Mouse (Mus musculus) hindbrain, embryonic 14.5 days (tissue): ENCODE results near the gene Ube2d3. TPM values are rescaled to one million over a fixed set of nuclear protein-coding genes. Genes with fewer than 3 reads are reported as not detected.
"Not testable (repeated sequence)": the region's sequence is repeated elsewhere in the genome, so short reads cannot be mapped to it uniquely, and the experiment has no call there.

Experiments used
- ATAC-seq: fragments of 200-750 bp; cut with Nextera tagmentation; 2 replicates; pipeline ENCODE4 v1.8.0; 2017; ENCODE audit warnings: moderate number of reproducible peaks, mild to moderate bottlenecking, moderate TSS enrichment, moderate library complexity; ENCODE audit not compliant: low FRiP score
- DNase-seq: peaks from one replicate; pipeline ENCODE4 v3.0.0-alpha.2; 2015; ENCODE audit warnings: low spot score
- H3K27ac ChIP-seq: fragments of 300-500 bp; sonication (generic); 2 replicates; pipeline ENCODE4 v1.5.1; 2014; ENCODE audit warnings: mild to moderate bottlenecking, moderate library complexity
- H3K27me3 ChIP-seq: fragments of 300-500 bp; sonication (generic); 2 replicates; pipeline ENCODE4 v1.6.1; 2014; ENCODE audit warnings: mild to moderate bottlenecking, low read length, mixed read lengths; ENCODE audit not compliant: control insufficient read depth, insufficient read depth
- H3K36me3 ChIP-seq: fragments of 300-500 bp; sonication (generic); replicated peaks from 2 replicates; pipeline ENCODE4 v1.6.1; 2014; ENCODE audit not compliant: control insufficient read depth, insufficient read depth
- H3K4me1 ChIP-seq: fragments of 300-500 bp; sonication (generic); replicated peaks from 2 replicates; pipeline ENCODE4 v1.6.1; 2014; ENCODE audit warnings: antibody characterized with exemption, low read length, mixed read lengths; ENCODE audit not compliant: control insufficient read depth, insufficient read depth
- H3K4me2 ChIP-seq: fragments of 300-500 bp; sonication (generic); replicated peaks from 2 replicates; pipeline ENCODE4 v1.6.1; 2014; ENCODE audit warnings: mild to moderate bottlenecking, moderate library complexity
- H3K4me3 ChIP-seq: fragments of 300-500 bp; sonication (generic); replicated peaks from 2 replicates; pipeline ENCODE4 v1.5.1; 2014; ENCODE audit warnings: mild to moderate bottlenecking, low read length
- H3K9ac ChIP-seq: fragments of 300-500 bp; sonication (generic); 2 replicates; pipeline ENCODE4 v1.6.1; 2014
- H3K9me3 ChIP-seq: fragments of 300-500 bp; sonication (generic); 2 replicates; pipeline ENCODE4 v1.6.1; 2016; ENCODE audit warnings: low read length; ENCODE audit not compliant: control insufficient read depth
- WGBS: fragments of 180-500 bp; shearing (Covaris S2); extraction: QIAGEN DNeasy Blood & Tissue Kit; methylation state at CpG from one replicate; pipeline ENCODE4 v1.1.7; 2014; 5-methylcytosine and 5-hydroxymethylcytosine counted together
- polyA plus RNA-seq: library from polyadenylated mRNA; unstranded; fragments of >200 nt; fragmentation: Nextera tagmentation; extraction: Ambion mirVana; gene quantifications from 2 replicates; pipeline ENCODE4 v1.2.1, GENCODE M21; 2014

The Ube2d3 gene
- polyA plus RNA-seq, 1 experiment from 2014 or later: 403 TPM

GRCm38 (mm10) chr3:135493320-135493719 lies 55.4 kb downstream of the Ube2d3 start:
- H3K4me2 ChIP-seq, H3K27ac ChIP-seq, H3K9me3 ChIP-seq, H3K9ac ChIP-seq, H3K36me3 ChIP-seq, ATAC-seq, H3K27me3 ChIP-seq, DNase-seq, H3K4me1 ChIP-seq, H3K4me3 ChIP-seq: not testable (repeated sequence)
- WGBS: 87% methylated on average over 7 of the region's 7 CpGs

GRCm38 (mm10) chr3:135497956-135498355 lies 60.0 kb downstream of the Ube2d3 start:
- not testable (repeated sequence) for H3K9me3 ChIP-seq, H3K36me3 ChIP-seq, H3K9ac ChIP-seq, H3K27ac ChIP-seq, ATAC-seq, H3K4me1 ChIP-seq, H3K4me2 ChIP-seq, DNase-seq, H3K27me3 ChIP-seq, H3K4me3 ChIP-seq
- WGBS: 93% methylated on average over 4 of the region's 4 CpGs

- Histone ChIP-seq H3K4me3 (no peak overlapping the region), H3K4me1 (no peaks in the 10 kb centered on the region), H3K36me3 (no peaks in the 10 kb centered on the region), H3K9me3 (no peaks in the 10 kb centered on the region), H3K4me2 (no peak overlapping the region), H3K9ac (no peak overlapping the region), H3K27ac (no peak overlapping the region), H3K27me3 (no peaks in the 10 kb centered on the region)
- 95% methylated on average over 5 of the region's 5 CpGs for WGBS
- no peak for DNase-seq
- no peak for ATAC-seq
Observed at GRCm38 (mm10) chr3:135498891-135499290, 60.9 kb downstream of the Ube2d3 start.

- DNase-seq (no peak), ATAC-seq (no peak)
- Histone ChIP-seq H3K4me2 (no peak overlapping the region), H3K27ac (no peak overlapping the region), H3K36me3 (no peaks in the 10 kb centered on the region), H3K27me3 (no peaks in the 10 kb centered on the region), H3K4me3 (no peak overlapping the region), H3K9ac (no peak overlapping the region), H3K9me3 (no peaks in the 10 kb centered on the region), H3K4me1 (no peaks in the 10 kb centered on the region)
- WGBS: 88% methylated on average over 5 of the region's 5 CpGs
Observed at GRCm38 (mm10) chr3:135503160-135503559, 65.2 kb downstream of the Ube2d3 start.

GRCm38 (mm10) chr3:135505369-135505909 lies 67.5 kb downstream of the Ube2d3 start:
- 66% methylated on average over 10 of the region's 10 CpGs for WGBS
- Histone ChIP-seq H3K27me3 (no peaks in the 10 kb centered on the region), H3K4me1 (no peaks in the 10 kb centered on the region), H3K9me3 (no peaks in the 10 kb centered on the region), H3K4me2 (no peak overlapping the region), H3K4me3 (no peak overlapping the region), H3K9ac (no peak overlapping the region), H3K36me3 (no peaks in the 10 kb centered on the region), H3K27ac (no peak overlapping the region)
- ATAC-seq (no peak), DNase-seq (no peak)

GRCm38 (mm10) chr3:135505916-135506482 lies 68.0 kb downstream of the Ube2d3 start:
- no peak overlapping the region for H3K9ac ChIP-seq

GRCm38 (mm10) chr3:135507506-135507905 lies 69.6 kb downstream of the Ube2d3 start:
- Histone ChIP-seq H3K27ac (no peak overlapping the region), H3K4me3 (no peak overlapping the region), H3K4me1 (no peaks in the 10 kb centered on the region), H3K36me3 (no peaks in the 10 kb centered on the region), H3K9me3 (no peaks in the 10 kb centered on the region), H3K9ac (no peak overlapping the region), H3K4me2 (no peak overlapping the region), H3K27me3 (no peaks in the 10 kb centered on the region)
- ATAC-seq (no peak), DNase-seq (no peak)
- 90% methylated on average over 7 of the region's 7 CpGs for WGBS

More at GRCm38 (mm10) chr3:135505916-135506482, 68.0 kb downstream of the Ube2d3 start:
- Histone ChIP-seq H3K36me3 (no peaks in the 10 kb centered on the region), H3K4me3 (no peak overlapping the region), H3K27me3 (no peaks in the 10 kb centered on the region), H3K27ac (no peak overlapping the region), H3K4me1 (no peaks in the 10 kb centered on the region), H3K9me3 (no peaks in the 10 kb centered on the region), H3K4me2 (no peak overlapping the region)
- 90% methylated on average over 13 of the region's 13 CpGs for WGBS
- no peak for DNase-seq
- no peak for ATAC-seq

- Histone ChIP-seq H3K27ac (no peak overlapping the region), H3K4me1 (no peaks in the 10 kb centered on the region), H3K4me3 (no peak overlapping the region), H3K27me3 (no peaks in the 10 kb centered on the region), H3K36me3 (no peaks in the 10 kb centered on the region), H3K9ac (no peak overlapping the region), H3K4me2 (no peak overlapping the region), H3K9me3 (no peaks in the 10 kb centered on the region)
- ATAC-seq (no peak), DNase-seq (no peak)
- WGBS: 96% methylated on average over 1 of the region's 1 CpGs
Observed at GRCm38 (mm10) chr3:135508191-135508590, 70.2 kb downstream of the Ube2d3 start.

- H3K27ac ChIP-seq: no peak overlapping the region
- no peak overlapping the region for H3K9ac ChIP-seq
- no peak for DNase-seq
- H3K36me3 ChIP-seq: no peaks in the 10 kb centered on the region
- no peak overlapping the region for H3K4me3 ChIP-seq
- H3K9me3 ChIP-seq: no peaks in the 10 kb centered on the region
- no peak overlapping the region for H3K4me2 ChIP-seq
- no peak for ATAC-seq
- H3K27me3 ChIP-seq: no peaks in the 10 kb centered on the region
- WGBS: 85% methylated on average over 3 of the region's 3 CpGs
- H3K4me1 ChIP-seq: no peaks in the 10 kb centered on the region
Observed at GRCm38 (mm10) chr3:135510372-135510771, 72.4 kb downstream of the Ube2d3 start.

- H3K27ac ChIP-seq: no peak overlapping the region
- no peaks in the 10 kb centered on the region for H3K36me3 ChIP-seq
- H3K9me3 ChIP-seq: no peaks in the 10 kb centered on the region
- no peaks in the 10 kb centered on the region for H3K4me1 ChIP-seq
- no peak for ATAC-seq
- WGBS: 51% methylated on average over 11 of the region's 11 CpGs
- no peak overlapping the region for H3K4me3 ChIP-seq
- no peak for DNase-seq
- H3K9ac ChIP-seq: no peak overlapping the region
- no peaks in the 10 kb centered on the region for H3K27me3 ChIP-seq
- H3K4me2 ChIP-seq: no peak overlapping the region
Observed at GRCm38 (mm10) chr3:135511683-135512082, 73.7 kb downstream of the Ube2d3 start.
